ENCODE assay signal across 1 mouse cellular context in genomic region chr13:51643924-51644828, GRCm38 (mm10).
TF ChIP-seq lines count a peak whose summit lies in the region.

No protein-coding gene starts in this region.

TF ChIP-seq in MEL, 35 proteins besides CTCF, POLR2A, EP300 and RAD21 (continued from another document):
- no peak for TF ChIP-seq ELF1 (IDR thresholded peaks at IDR 0.05; ENCODE audit: low read depth, low read length)
- TF ChIP-seq MEF2A (IDR thresholded peaks at IDR 0.05; ENCODE audit: extremely low read depth, insufficient replicate concordance, low read depth, low read length, poor library complexity, severe bottlenecking), result peak; percentile 79; the same call in 1 of the 2 replicates
- no peak for TF ChIP-seq NRF1 (IDR thresholded peaks at IDR 0.05; ENCODE audit: insufficient read depth, low read depth, low read length, poor library complexity, severe bottlenecking)
- 0 out of 2 replicates have a peak, but pooled peaks have one; percentile 11 for TF ChIP-seq TBP (IDR thresholded peaks at IDR 0.05; ENCODE audit: low read depth, low read length)
- TF ChIP-seq ZNF384 (IDR thresholded peaks at IDR 0.05; ENCODE audit: low read depth, low read length), result peak; percentile 81
- peak; percentile 93 for TF ChIP-seq CHD1 (IDR thresholded peaks at IDR 0.05; ENCODE audit: low read depth, low read length)
- TF ChIP-seq MYB (IDR thresholded peaks at IDR 0.05; ENCODE audit: low read depth, low read length), result no peak
- TF ChIP-seq E2F4 (IDR thresholded peaks at IDR 0.05; ENCODE audit: borderline replicate concordance, low read depth, low read length), result no peak
- TF ChIP-seq ETS1 (IDR thresholded peaks at IDR 0.05; ENCODE audit: low read depth, low read length), result peak; percentile 84
- TF ChIP-seq POLR2AphosphoS2 (IDR thresholded peaks at IDR 0.05; ENCODE audit: low read length), result peak; percentile 46
